Mouse (Mus musculus): ENCODE measurements around the gene Sycp1. TPM values are rescaled to one million over a fixed set of nuclear protein-coding genes. Genes with fewer than 3 reads are reported as not detected.
A peak's percentile ranks its signal among the peaks of the same experiment; 100 is the strongest.

The Sycp1 gene
- polyA plus RNA-seq, 1 experiment from 2014 or later: not detected

DNA sequence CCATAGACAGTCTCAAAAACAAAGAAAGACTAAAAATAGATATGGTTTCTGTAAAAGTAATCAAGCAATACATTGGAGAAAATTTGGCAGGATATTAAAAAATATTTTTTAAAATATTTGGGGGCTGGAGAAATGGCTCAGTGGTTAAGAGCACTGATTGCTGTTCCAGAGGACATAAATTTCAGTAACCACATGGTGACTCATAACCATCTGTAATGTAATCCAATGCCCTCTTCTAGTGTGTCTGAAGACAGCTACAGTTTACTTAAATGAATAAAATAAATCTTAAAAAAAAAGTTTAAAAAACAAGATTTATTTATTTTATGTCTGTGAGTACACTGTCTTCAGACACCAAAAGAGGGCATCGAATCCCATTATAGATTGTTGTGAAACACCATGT, 36.8 kb downstream of the Sycp1 start:
- no peaks in the 10 kb centered on the region for H3K36me3 ChIP-seq
- 100% methylated on average over 1 of the region's 1 CpGs for WGBS
- DNase-seq (ENCODE audit: low spot score): no peak
- H3K27ac ChIP-seq: no peak overlapping the region
- H3K9me3 ChIP-seq (replicated peaks): no peaks in the 10 kb centered on the region
- no peaks in the 10 kb centered on the region for H3K4me1 ChIP-seq
- no peak overlapping the region for H3K4me3 ChIP-seq
- no peaks in the 10 kb centered on the region for H3K27me3 ChIP-seq (ENCODE audit: low read depth, poor library complexity, severe bottlenecking)

DNA sequence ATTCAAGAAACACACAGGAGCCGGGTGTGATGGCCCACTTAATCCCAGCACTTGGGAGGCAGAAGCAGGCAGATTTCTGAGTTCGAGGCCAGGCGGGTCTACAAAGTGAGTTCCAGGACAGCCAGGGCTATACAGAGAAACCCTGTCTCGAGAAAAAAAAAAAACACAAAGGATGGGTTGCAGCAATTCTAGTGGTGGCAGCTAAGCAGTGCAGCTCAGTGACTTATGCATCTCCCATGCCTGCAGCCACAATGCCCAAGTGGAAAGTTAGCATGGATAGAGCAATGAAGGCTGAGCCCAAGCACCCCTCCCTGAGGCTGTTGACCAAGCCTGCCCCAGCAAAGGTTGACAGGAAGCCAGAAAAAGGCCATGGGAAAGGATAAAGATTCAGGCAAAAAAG, 55.4 kb downstream of the Sycp1 start:
- 82% methylated on average over 4 of the region's 4 CpGs for WGBS
- Histone ChIP-seq H3K4me1 (no peaks in the 10 kb centered on the region), H3K27ac (no peak overlapping the region)

DNA sequence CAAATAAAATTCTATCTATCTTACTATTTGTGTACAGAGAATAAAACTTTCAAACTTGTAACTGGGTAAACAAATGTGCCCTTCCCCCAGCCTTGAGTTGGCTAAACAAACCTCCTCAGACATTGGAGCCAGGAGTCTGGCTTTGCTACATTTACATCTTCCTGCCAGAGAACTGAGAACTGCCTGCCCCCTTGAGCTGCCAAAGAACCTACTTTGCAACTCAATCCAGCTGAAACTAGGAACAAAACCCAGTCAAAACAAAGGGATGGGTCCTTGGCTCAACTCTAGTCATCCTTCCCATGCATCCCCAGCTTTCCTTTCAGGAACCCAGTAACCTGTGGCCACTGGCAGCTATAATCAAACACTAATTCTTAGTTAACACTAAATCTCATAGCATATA, 87.2 kb downstream of the Sycp1 start:
- H3K36me3 ChIP-seq: no peaks in the 10 kb centered on the region

More for the DNA sequence above, 55.4 kb downstream of the Sycp1 start:
- no peaks in the 10 kb centered on the region for H3K9me3 ChIP-seq (replicated peaks)
- H3K36me3 ChIP-seq: no peaks in the 10 kb centered on the region
- no peaks in the 10 kb centered on the region for H3K27me3 ChIP-seq (ENCODE audit: low read depth, poor library complexity, severe bottlenecking)
- no peak overlapping the region for H3K4me3 ChIP-seq
- no peak for DNase-seq (ENCODE audit: low spot score)

DNA sequence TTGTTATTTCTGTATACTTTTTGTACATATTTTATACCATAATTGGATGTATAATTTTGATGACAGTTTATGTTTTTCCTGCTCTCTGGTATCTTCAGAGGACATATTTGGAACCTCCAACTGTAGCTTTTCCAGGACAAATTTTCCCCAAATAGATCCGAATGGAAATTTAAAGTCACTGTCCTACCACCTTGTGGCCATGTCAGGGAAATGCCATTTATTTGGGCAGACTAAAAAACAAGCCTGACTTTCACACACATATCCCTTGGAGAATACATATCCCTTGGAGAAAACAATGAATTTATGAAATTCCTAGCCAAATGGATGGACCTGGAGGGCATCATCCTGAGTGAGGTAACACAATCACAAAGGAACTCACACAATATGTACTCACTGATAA, 93.5 kb downstream of the Sycp1 start:
- Histone ChIP-seq H3K9me3 (replicated peaks) (no peaks in the 10 kb centered on the region), H3K27me3 (ENCODE audit: low read depth, poor library complexity, severe bottlenecking) (no peaks in the 10 kb centered on the region), H3K27ac (no peak overlapping the region), H3K36me3 (no peaks in the 10 kb centered on the region), H3K4me1 (no peaks in the 10 kb centered on the region), H3K4me3 (no peak overlapping the region)
- WGBS: 53% methylated on average over 1 of the region's 1 CpGs
- no peak for DNase-seq (ENCODE audit: low spot score)

More for the DNA sequence above, 87.2 kb downstream of the Sycp1 start:
- Histone ChIP-seq H3K27ac (no peak overlapping the region), H3K4me3 (no peak overlapping the region), H3K9me3 (replicated peaks) (no peaks in the 10 kb centered on the region), H3K4me1 (no peaks in the 10 kb centered on the region), H3K27me3 (ENCODE audit: low read depth, poor library complexity, severe bottlenecking) (no peaks in the 10 kb centered on the region)
- no peak for DNase-seq (ENCODE audit: low spot score)

DNA sequence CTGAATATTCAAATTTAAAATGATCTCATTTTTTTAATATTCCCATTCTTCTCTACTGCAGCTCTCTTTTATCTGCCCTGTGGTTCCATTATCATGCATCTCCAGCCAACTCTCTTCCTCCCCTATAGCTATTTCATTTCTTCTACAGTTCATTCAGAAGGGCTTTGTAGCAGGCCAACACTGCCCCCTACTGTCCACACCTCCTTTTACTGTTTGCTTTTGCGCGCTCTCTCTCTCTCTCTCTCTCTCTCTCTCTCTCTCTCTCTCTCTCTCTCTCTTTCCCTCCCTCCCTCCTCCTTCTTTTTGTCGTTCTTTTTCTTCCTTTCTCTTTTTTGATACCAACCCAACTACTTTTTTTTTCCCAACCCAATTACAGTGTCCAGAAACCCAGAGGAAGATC, 132.0 kb downstream of the Sycp1 start:
- WGBS: 6% methylated on average over 3 of the region's 3 CpGs
- DNase-seq (ENCODE audit: low spot score): peak; percentile 78
- no peaks in the 10 kb centered on the region for H3K4me1 ChIP-seq

DNA sequence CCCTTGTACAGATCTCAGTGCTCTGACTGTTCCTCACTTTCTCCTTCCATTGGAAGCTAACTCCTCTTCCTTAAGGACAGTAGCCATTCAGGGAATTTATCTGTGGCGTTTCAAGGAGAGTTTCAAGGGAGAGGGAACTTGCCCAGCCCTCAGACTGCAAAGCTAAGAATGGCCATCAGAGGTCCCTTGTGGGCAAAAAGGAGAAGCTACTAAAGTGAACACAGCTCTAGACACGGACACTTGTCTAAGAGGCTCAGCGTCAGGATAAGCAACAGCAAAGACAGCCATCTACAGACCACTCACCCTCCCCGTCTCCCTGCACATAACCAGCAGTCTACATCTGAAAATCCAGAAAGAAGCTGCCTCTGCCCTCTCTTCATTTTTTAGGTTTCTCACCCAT, 148.5 kb downstream of the Sycp1 start:
- Histone ChIP-seq H3K27ac (no peak overlapping the region), H3K4me1 (no peaks in the 10 kb centered on the region), H3K36me3 (no peaks in the 10 kb centered on the region), H3K4me3 (no peak overlapping the region), H3K27me3 (ENCODE audit: low read depth, poor library complexity, severe bottlenecking) (no peaks in the 10 kb centered on the region), H3K9me3 (replicated peaks) (no peaks in the 10 kb centered on the region)
- DNase-seq (ENCODE audit: low spot score): no peak
- 54% methylated on average over 4 of the region's 4 CpGs for WGBS

More for the DNA sequence above, 132.0 kb downstream of the Sycp1 start:
- no peaks in the 10 kb centered on the region for H3K9me3 ChIP-seq (replicated peaks)
- no peak overlapping the region for H3K4me3 ChIP-seq
- no peaks in the 10 kb centered on the region for H3K27me3 ChIP-seq (ENCODE audit: low read depth, poor library complexity, severe bottlenecking)
- H3K36me3 ChIP-seq: no peaks in the 10 kb centered on the region
- no peak overlapping the region for H3K27ac ChIP-seq

DNA sequence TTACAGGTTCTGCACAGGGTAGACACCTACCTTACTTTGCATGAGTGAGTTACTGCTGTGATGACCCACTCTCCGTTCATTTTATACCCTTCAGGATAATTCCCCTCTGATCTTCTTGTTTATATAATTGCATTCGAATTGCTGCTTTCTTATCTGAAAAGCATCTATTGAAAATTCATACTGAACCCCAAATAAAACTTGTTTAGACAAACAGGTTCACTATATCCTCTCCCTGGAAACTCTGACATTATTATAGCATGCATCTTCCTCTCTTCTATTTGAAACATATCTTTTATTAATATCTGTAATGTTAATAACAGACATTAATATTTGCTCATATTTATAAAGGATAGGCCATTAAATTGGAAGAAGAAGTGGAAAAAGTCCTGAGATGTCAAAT, 153.3 kb downstream of the Sycp1 start, which contains the start of gene Tshb:
Tshb (minus strand) TSS at position 101 of the 400 bp plus-strand sequence.
- 80% methylated on average over 2 of the region's 2 CpGs for WGBS
- no peaks in the 10 kb centered on the region for H3K9me3 ChIP-seq (replicated peaks)
- H3K4me1 ChIP-seq: no peaks in the 10 kb centered on the region
- H3K27me3 ChIP-seq (ENCODE audit: low read depth, poor library complexity, severe bottlenecking): no peaks in the 10 kb centered on the region
- H3K36me3 ChIP-seq: no peaks in the 10 kb centered on the region
- DNase-seq (ENCODE audit: low spot score): no peak
- no peak within 1 kb of the TSS for H3K27ac ChIP-seq
- no peak within 1 kb of the TSS for H3K4me3 ChIP-seq

DNA sequence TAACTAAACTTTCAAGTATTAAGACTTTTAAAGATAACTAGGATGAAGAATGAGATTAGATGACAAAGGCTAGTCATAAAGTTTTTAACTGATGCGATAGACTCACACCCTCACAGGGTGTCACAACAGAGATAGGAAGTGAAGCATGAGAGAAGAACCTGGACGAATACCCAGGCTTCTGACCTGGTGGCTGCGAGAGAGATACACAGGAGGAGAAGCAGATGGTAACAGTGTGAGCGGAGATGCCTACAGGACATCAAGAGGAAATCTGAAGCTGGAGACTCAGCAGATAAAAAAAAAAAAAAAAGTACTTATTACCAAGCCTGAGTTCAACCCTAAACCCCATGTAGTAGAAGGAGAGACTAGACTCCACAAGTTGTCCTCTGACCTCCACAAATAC, 162.9 kb downstream of the Sycp1 start:
- H3K4me3 ChIP-seq: no peak overlapping the region
- no peaks in the 10 kb centered on the region for H3K36me3 ChIP-seq
- no peak for DNase-seq (ENCODE audit: low spot score)
- H3K9me3 ChIP-seq (replicated peaks): no peaks in the 10 kb centered on the region
- H3K4me1 ChIP-seq: no peaks in the 10 kb centered on the region
- WGBS: 85% methylated on average over 4 of the region's 4 CpGs
- no peak overlapping the region for H3K27ac ChIP-seq
- no peaks in the 10 kb centered on the region for H3K27me3 ChIP-seq (ENCODE audit: low read depth, poor library complexity, severe bottlenecking)

Other genes with a start within 250 kb of the Sycp1 start
- 5.9 and 6.9 TPM in 2 replicates for gene Tspan2, start 201.6 kb downstream of the Sycp1 start, polyA plus RNA-seq (2016; fragmentation: Nextera tagmentation; extraction: Ambion mirVana)
- 0.08 TPM in 1 of 2 replicates, not detected in the other for gene Tshb, start 153.4 kb downstream of the Sycp1 start, polyA plus RNA-seq (2016; fragmentation: Nextera tagmentation; extraction: Ambion mirVana)
- gene Nr1h5, start 28.0 kb upstream of the Sycp1 start, polyA plus RNA-seq (2016; fragmentation: Nextera tagmentation; extraction: Ambion mirVana): not detected in 2 replicates
- gene Sike1, start 59.6 kb upstream of the Sycp1 start, polyA plus RNA-seq (2016; fragmentation: Nextera tagmentation; extraction: Ambion mirVana): 46.9 and 53.9 TPM in 2 replicates
- gene Csde1, start 84.3 kb upstream of the Sycp1 start, polyA plus RNA-seq (2016; fragmentation: Nextera tagmentation; extraction: Ambion mirVana): 380 and 462 TPM in 2 replicates
- gene Nras, start 122.2 kb upstream of the Sycp1 start, polyA plus RNA-seq (2016; fragmentation: Nextera tagmentation; extraction: Ambion mirVana): 123 and 134 TPM in 2 replicates
- gene Ampd1, start 137.9 kb upstream of the Sycp1 start, polyA plus RNA-seq (2016; fragmentation: Nextera tagmentation; extraction: Ambion mirVana): 0.10 TPM in 1 of 2 replicates, not detected in the other
- 1.7 and 3.1 TPM in 2 replicates for gene Dennd2c, start 166.5 kb upstream of the Sycp1 start, polyA plus RNA-seq (2016; fragmentation: Nextera tagmentation; extraction: Ambion mirVana)
- 234 and 238 TPM in 2 replicates for gene Bcas2, start 235.6 kb upstream of the Sycp1 start, polyA plus RNA-seq (2016; fragmentation: Nextera tagmentation; extraction: Ambion mirVana)